Mouse (Mus musculus) erythroid progenitor cell, adult 5-6 weeks (primary cell): ENCODE results near the gene Atcay. TPM values are rescaled to one million over a fixed set of nuclear protein-coding genes. Genes with fewer than 3 reads are reported as not detected.

Source experiments
- ATAC-seq: replicated peaks from 2 replicates; pipeline ENCODE4 v1.8.0; 2016; ENCODE audit warnings: moderate number of reproducible peaks, mild to moderate bottlenecking, moderate TSS enrichment, inconsistent platforms; ENCODE audit not compliant: poor library complexity, low FRiP score, severe bottlenecking
- total RNA-seq, 2 experiments: library from RNA; stranded (forward) in 1 of 2; stranded (reverse) in 1 of 2; fragments of 150-400 nt in 1 of 2; fragments of 186-747, 209-891 nt in 1 of 2; gene quantifications; 2 replicates each; pipeline versions ENCODE4 v1.2.3 to v1.2.4; 2015 to 2017; ENCODE audit warnings: low replicate concordance in 2 of 2

Atcay gene
- total RNA-seq, 2 experiments from 2014 or later = 8.3 TPM; not detected in 1

GRCm38 (mm10) chr10:81201807-81202758, 28.6 kb downstream of the Atcay start, which contains the start of gene Nmrk2:
Nmrk2 (minus strand) TSS chr10:81202051.
- ATAC-seq = no peak

GRCm38 (mm10) chr10:81200605-81201287, 29.9 kb downstream of the Atcay start:
- no peak for ATAC-seq

GRCm38 (mm10) chr10:81200141-81200540, 30.5 kb downstream of the Atcay start:
- no peak for ATAC-seq

- ATAC-seq = no peak
Measured at GRCm38 (mm10) chr10:81198990-81199389, 31.6 kb downstream of the Atcay start.

- ATAC-seq = no peak
Measured at GRCm38 (mm10) chr10:81198230-81198629, 32.4 kb downstream of the Atcay start.

- no peak for ATAC-seq
Measured at GRCm38 (mm10) chr10:81197305-81197704, 33.3 kb downstream of the Atcay start.

GRCm38 (mm10) chr10:81196470-81197065, 34.1 kb downstream of the Atcay start:
- ATAC-seq = no peak

- no peak for ATAC-seq
Measured at GRCm38 (mm10) chr10:81195300-81195699, 35.3 kb downstream of the Atcay start.

- no peak for ATAC-seq
Measured at GRCm38 (mm10) chr10:81193991-81194774, 36.5 kb downstream of the Atcay start.

- no peak for ATAC-seq
Measured at GRCm38 (mm10) chr10:81192968-81193501, 37.6 kb downstream of the Atcay start.

GRCm38 (mm10) chr10:81192270-81192967, 38.2 kb downstream of the Atcay start:
- ATAC-seq = peak; percentile 31; the same call in 1 of the 2 replicates

GRCm38 (mm10) chr10:81191342-81191982, 39.2 kb downstream of the Atcay start:
- ATAC-seq = no peak

GRCm38 (mm10) chr10:81190912-81191321, 39.7 kb downstream of the Atcay start:
- no peak for ATAC-seq

- ATAC-seq = no peak
Measured at GRCm38 (mm10) chr10:81190236-81190911, 40.3 kb downstream of the Atcay start.

GRCm38 (mm10) chr10:81189821-81190220, 40.8 kb downstream of the Atcay start:
- ATAC-seq = no peak

- no peak for ATAC-seq
Measured at GRCm38 (mm10) chr10:81187161-81187560, 43.5 kb downstream of the Atcay start.

GRCm38 (mm10) chr10:81184765-81185164, 45.9 kb downstream of the Atcay start:
- no peak for ATAC-seq

GRCm38 (mm10) chr10:81183805-81184204, 46.8 kb downstream of the Atcay start, which contains the start of gene 4930442H23Rik:
4930442H23Rik (minus strand) TSS chr10:81183849.
- no peak for ATAC-seq
